Mouse (Mus musculus): ENCODE measurements at regions not wholly inside any gene's neighbourhood (a gene's known extent, or its start where the extent isn't known, plus 50 kb on each side); places are given as distances from the start of the nearest gene placed in this dataset.

- TF ChIP-seq CTCF (conservative IDR thresholded peaks at IDR 0.05 in 1 of 2, IDR thresholded peaks at IDR 0.05 in 1 of 2; ENCODE audit: low read depth in 2 of 2, low read length in 2 of 2) (no peak), POLR2A (IDR thresholded peaks at IDR 0.05; ENCODE audit: low read depth, low read length) (no peak), ZKSCAN1 (IDR thresholded peaks at IDR 0.05; ENCODE audit: borderline replicate concordance, low read depth, low read length) (no peak), USF1 (IDR thresholded peaks at IDR 0.05; ENCODE audit: low read depth, low read length) (no peak), EP300 (IDR thresholded peaks at IDR 0.05; ENCODE audit: low read length) (no peak), ZMIZ1 (IDR thresholded peaks at IDR 0.05; ENCODE audit: low read depth, low read length) (no peak), E2F4 (IDR thresholded peaks at IDR 0.05; ENCODE audit: insufficient replicate concordance, low read depth, low read length) (no peak), CHD1 (IDR thresholded peaks at IDR 0.05; ENCODE audit: low read depth, low read length) (no peak), MAZ (IDR thresholded peaks at IDR 0.05; ENCODE audit: low read depth, low read length) (no peak), SIN3A (IDR thresholded peaks at IDR 0.05; ENCODE audit: low read length) (no peak), HCFC1 (IDR thresholded peaks at IDR 0.05; ENCODE audit: low read depth, low read length) (no peak), TCF12 (IDR thresholded peaks at IDR 0.05; ENCODE audit: low read depth, low read length) (no peak)
These were observed 129.2 kb upstream of the Tenm4 start for GRCm38 (mm10) chr7:96041806-96042205.
